Mouse (Mus musculus) intestine, embryonic 16.5 days (tissue): Measurements from ENCODE around the gene Nkain2. TPM values are rescaled to one million over a fixed set of nuclear protein-coding genes. Genes with fewer than 3 reads are reported as not detected.
A peak's percentile ranks its signal among the peaks of the same experiment; 100 is the strongest.

Experiments used
- ATAC-seq: fragments of 200-750 bp; cut with Nextera tagmentation; 2 replicates; pipeline ENCODE4 v1.8.0; 2017; ENCODE audit warnings: moderate TSS enrichment, moderate library complexity
- H3K27ac ChIP-seq: fragments of 300-500 bp; sonication (generic); 2 replicates; pipeline ENCODE4 v1.5.1; 2014; ENCODE audit warnings: mild to moderate bottlenecking, low read length
- H3K27me3 ChIP-seq: fragments of 300-500 bp; sonication (generic); replicated peaks from 2 replicates; pipeline ENCODE4 v1.6.1; 2014; ENCODE audit warnings: low read length, control low read depth, mixed read lengths; ENCODE audit not compliant: control insufficient read depth, insufficient read depth
- H3K36me3 ChIP-seq: fragments of 300-500 bp; sonication (generic); 2 replicates; pipeline ENCODE4 v1.6.1; 2014; ENCODE audit warnings: low read length, control low read depth; ENCODE audit not compliant: control insufficient read depth, insufficient read depth
- H3K4me1 ChIP-seq: fragments of 300-500 bp; sonication (generic); 2 replicates; pipeline ENCODE4 v1.6.1; 2014; ENCODE audit warnings: low read length, control low read depth, mixed read lengths; ENCODE audit not compliant: control insufficient read depth, insufficient read depth
- H3K4me2 ChIP-seq: fragments of 300-500 bp; sonication (generic); 2 replicates; pipeline ENCODE4 v1.6.1; 2014; ENCODE audit warnings: low read depth, low read length, control low read depth
- H3K4me3 ChIP-seq: fragments of 300-500 bp; sonication (generic); 2 replicates; pipeline ENCODE4 v1.5.1; 2014; ENCODE audit warnings: mild to moderate bottlenecking, low read length
- H3K9ac ChIP-seq: fragments of 300-500 bp; sonication (generic); 2 replicates; pipeline ENCODE4 v1.6.1; 2014; ENCODE audit warnings: low read depth, low read length
- H3K9me3 ChIP-seq: fragments of 300-500 bp; sonication (generic); 2 replicates; pipeline ENCODE4 v1.6.1; 2016; ENCODE audit warnings: low read length, control low read depth; ENCODE audit not compliant: control insufficient read depth
- WGBS: fragments of 180-500 bp; shearing (Covaris S2); extraction: QIAGEN DNeasy Blood & Tissue Kit; methylation state at CpG from one replicate; pipeline ENCODE4 v1.1.7; 2014; 5-methylcytosine and 5-hydroxymethylcytosine counted together
- polyA plus RNA-seq: library from polyadenylated mRNA; unstranded; fragments of >200 nt; fragmentation: Nextera tagmentation; extraction: Ambion mirVana; gene quantifications from 2 replicates; pipeline ENCODE4 v1.2.1, GENCODE M21; 2015

Nkain2 gene
- polyA plus RNA-seq, 1 experiment from 2014 or later, result 0.61 TPM

DNA sequence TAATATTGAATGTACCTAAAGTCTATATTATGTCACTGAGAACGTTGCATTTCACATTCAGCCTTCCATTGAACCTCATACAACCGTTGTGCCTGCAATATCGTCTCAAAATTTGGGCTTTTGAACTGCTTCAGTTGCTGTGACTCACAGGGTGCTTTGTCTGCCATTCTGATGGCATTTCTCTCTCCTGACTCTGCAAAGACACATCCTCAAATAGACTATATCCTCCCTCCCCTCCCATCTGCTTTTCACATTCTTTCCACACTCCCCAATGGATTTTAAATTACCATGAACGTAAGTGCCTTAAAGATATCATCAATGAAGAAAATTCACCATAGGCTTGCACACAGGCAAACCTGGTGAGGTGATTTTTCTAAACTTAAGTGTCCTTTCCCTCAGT lies 287.5 kb downstream of the Nkain2 start:
- H3K27me3 ChIP-seq, result no peaks in the 10 kb centered on the region
- H3K9ac ChIP-seq, result no peak overlapping the region
- H3K4me2 ChIP-seq, result no peak overlapping the region
- WGBS, result 80% methylated on average over 4 of the region's 4 CpGs
- H3K36me3 ChIP-seq, result no peaks in the 10 kb centered on the region
- H3K27ac ChIP-seq, result no peak overlapping the region
- H3K4me3 ChIP-seq, result no peak overlapping the region
- ATAC-seq, result no peak
- H3K9me3 ChIP-seq, result no peaks in the 10 kb centered on the region
- H3K4me1 ChIP-seq, result no peaks in the 10 kb centered on the region

DNA sequence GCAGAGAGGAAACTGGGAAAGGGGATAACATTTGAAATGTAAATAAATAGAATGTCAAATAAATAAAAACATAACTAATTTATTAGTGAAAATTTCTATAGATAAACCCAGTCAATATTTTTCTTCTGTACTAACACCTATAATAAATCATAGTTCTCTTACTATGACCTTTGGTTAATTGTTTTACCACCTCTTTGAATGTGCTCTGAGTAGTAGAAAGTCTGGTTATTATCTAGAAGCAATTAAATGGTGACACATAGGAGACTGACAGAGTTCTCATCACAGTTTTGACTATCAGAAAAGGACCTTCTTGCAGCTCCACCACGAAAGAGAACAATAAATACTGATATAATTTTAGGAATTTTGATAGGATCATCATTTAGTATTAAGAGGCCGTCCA lies 295.3 kb downstream of the Nkain2 start:
- Histone ChIP-seq H3K27me3 (no peaks in the 10 kb centered on the region), H3K36me3 (no peaks in the 10 kb centered on the region)
- 47% methylated on average over 2 of the region's 2 CpGs for WGBS

DNA sequence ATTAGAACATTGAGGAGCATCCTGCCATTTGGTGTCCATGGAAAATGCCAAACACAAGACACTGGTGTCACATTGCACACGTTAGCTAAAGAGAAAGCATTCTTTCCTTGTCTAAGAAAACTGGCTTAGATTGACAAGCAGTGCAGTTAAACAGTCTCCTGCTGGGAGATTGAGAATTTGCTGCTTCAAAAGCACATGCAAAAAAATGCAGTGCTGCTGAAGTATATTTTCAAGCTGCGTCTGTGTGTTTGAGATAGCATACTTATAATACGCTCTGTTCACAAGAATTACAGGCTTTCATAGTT lies 313.0 kb downstream of the Nkain2 start:
- no peak overlapping the region for H3K9ac ChIP-seq
- no peaks in the 10 kb centered on the region for H3K4me1 ChIP-seq
- ATAC-seq, result no peak
- H3K27me3 ChIP-seq, result no peaks in the 10 kb centered on the region
- no peak overlapping the region for H3K4me3 ChIP-seq
- H3K27ac ChIP-seq, result no peak overlapping the region
- no peaks in the 10 kb centered on the region for H3K9me3 ChIP-seq
- H3K36me3 ChIP-seq, result no peaks in the 10 kb centered on the region
- H3K4me2 ChIP-seq, result no peak overlapping the region
- WGBS, result 66% methylated on average over 3 of the region's 3 CpGs

More for the DNA sequence above, 295.3 kb downstream of the Nkain2 start:
- H3K27ac ChIP-seq, result no peak overlapping the region
- H3K9me3 ChIP-seq, result no peaks in the 10 kb centered on the region
- H3K4me1 ChIP-seq, result no peaks in the 10 kb centered on the region
- no peak overlapping the region for H3K4me3 ChIP-seq
- no peak overlapping the region for H3K4me2 ChIP-seq
- peak; percentile 87 for ATAC-seq
- no peak overlapping the region for H3K9ac ChIP-seq

DNA sequence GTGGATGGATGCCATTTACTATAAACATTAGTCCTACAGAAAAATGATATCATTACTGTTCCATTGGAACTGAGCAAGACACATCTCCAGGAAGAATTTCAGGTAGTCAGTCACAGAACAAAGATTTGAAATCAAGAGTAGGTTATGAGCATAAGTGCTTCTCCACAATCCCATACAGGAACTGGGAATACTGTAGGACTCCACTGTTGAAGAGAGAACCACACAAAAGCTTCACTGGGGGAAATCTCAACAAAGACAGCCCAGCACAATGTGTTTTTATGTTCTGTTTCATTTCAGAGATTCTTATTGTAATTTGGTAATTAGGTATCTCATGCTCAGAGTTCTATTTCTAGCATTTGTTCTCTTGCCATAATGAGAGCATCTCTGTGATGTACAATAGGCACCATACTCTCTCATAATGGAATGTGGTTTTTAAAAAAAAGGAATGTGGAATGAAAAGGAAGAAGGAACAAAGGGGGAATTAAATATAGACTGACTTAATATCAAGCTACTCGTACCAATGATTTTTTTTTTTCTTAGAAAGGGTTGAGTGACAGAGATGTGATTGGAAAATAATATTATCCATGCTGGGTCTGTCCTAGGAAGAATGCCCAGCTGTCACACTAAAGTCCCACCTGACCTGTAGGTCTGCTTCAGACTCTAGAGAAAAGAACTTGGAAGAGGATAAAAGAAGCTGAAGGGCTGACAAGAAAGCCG lies 313.5 kb downstream of the Nkain2 start:
- Histone ChIP-seq H3K4me1 (no peaks in the 10 kb centered on the region), H3K27ac (no peak overlapping the region), H3K9ac (no peak overlapping the region), H3K4me2 (no peak overlapping the region), H3K36me3 (no peaks in the 10 kb centered on the region), H3K4me3 (no peak overlapping the region), H3K9me3 (no peaks in the 10 kb centered on the region), H3K27me3 (no peaks in the 10 kb centered on the region)
- ATAC-seq, result no peak
- WGBS, result 63% methylated on average over 2 of the region's 2 CpGs

DNA sequence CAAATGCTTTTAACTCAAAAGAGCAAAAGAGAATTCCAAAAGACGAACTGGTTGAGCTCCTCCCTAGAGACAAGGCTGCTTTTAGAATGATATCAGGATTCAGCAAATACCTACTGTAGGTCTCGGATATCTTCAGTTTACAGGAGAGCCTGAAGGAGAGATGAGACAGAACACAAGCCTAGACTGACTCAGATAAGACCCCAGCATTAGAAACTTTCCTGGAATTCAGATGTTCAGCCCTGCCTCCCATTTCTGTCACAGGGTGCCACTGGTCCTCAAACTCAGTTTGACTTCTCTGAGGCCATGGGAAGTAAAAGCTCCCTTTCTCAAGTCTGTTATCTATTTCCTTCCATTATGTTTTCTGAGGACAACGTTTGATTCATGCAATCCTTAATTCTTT lies 332.6 kb downstream of the Nkain2 start:
- 66% methylated on average over 3 of the region's 3 CpGs for WGBS
- Histone ChIP-seq H3K4me1 (no peaks in the 10 kb centered on the region), H3K9ac (no peak overlapping the region), H3K4me2 (no peak overlapping the region), H3K9me3 (no peaks in the 10 kb centered on the region), H3K4me3 (no peak overlapping the region), H3K27ac (no peak overlapping the region), H3K27me3 (no peaks in the 10 kb centered on the region), H3K36me3 (no peaks in the 10 kb centered on the region)
- ATAC-seq, result no peak

DNA sequence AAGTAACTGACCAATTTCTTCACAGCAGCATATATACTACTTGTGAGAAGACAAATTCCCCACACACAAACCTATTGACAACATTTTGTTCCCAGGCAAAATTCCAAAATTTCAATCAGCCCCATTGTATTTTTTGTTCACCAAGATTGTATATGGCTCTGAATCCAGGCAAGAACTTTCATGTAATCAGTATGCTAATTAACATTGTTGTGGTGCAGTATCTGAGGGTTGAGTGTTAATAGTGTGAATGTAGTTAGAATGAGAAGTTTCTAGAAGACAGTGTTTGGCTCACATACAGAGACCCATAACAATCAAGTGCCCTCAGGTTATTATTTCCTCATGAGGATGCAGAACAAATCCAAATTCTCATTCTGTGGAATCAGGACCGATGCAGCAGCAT lies 354.2 kb downstream of the Nkain2 start:
- 84% methylated on average over 1 of the region's 1 CpGs for WGBS
- no peak overlapping the region for H3K9ac ChIP-seq
- H3K27ac ChIP-seq, result no peak overlapping the region
- no peak for ATAC-seq
- H3K4me2 ChIP-seq, result no peak overlapping the region
- no peaks in the 10 kb centered on the region for H3K36me3 ChIP-seq
- no peaks in the 10 kb centered on the region for H3K9me3 ChIP-seq
- H3K4me3 ChIP-seq, result no peak overlapping the region
- no peaks in the 10 kb centered on the region for H3K4me1 ChIP-seq
- no peaks in the 10 kb centered on the region for H3K27me3 ChIP-seq

DNA sequence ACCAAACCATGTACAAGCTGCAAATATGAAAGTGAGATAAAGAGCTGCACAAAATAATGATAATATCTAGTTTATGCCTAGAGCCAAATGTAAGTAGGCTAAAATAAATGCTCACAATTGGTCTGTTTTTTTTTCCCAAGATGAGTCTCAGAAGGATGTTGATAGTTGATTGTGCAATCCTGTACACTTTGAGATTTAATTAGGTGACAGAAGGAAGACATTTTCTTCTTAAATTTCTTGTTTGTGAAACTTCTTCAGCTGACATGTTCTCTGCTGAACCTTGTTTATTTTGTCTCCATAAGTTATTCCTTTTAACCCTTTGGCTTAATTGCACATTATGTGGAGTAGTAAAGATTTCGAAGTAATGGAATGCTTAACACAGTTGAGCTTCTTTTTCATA lies 379.4 kb downstream of the Nkain2 start:
- no peak for ATAC-seq
- no peaks in the 10 kb centered on the region for H3K27me3 ChIP-seq
- H3K9me3 ChIP-seq, result no peaks in the 10 kb centered on the region
- WGBS, result 85% methylated on average over 1 of the region's 1 CpGs
- H3K27ac ChIP-seq, result no peak overlapping the region
- no peaks in the 10 kb centered on the region for H3K36me3 ChIP-seq
- H3K4me3 ChIP-seq, result no peak overlapping the region
- no peak overlapping the region for H3K9ac ChIP-seq
- H3K4me1 ChIP-seq, result no peaks in the 10 kb centered on the region
- H3K4me2 ChIP-seq, result no peak overlapping the region

DNA sequence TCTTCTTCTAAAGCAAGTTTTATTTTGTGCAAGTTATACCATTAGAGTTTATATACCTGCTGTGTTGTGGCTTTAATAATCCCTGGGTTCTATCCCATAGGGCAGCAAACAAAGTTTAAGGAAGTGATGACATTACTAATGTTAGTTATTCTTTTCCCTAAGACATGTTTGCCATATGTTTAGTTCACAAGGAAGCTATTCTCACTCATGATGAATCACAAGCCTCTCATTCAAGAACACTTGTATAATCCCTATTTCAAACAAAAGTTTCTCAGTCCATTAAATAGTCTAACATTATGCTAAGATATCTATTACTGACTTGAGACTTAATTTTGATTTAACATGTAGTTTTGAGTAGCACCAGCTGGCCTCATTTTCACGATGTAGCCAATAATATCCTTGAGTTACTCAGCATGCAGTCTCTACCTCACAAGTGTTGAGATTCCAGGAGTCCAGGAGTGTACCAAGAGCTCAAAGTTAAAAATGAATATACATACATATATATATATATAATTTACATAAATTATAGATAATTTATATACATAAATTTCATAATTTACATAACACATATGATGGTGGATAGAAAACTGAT lies 395.6 kb downstream of the Nkain2 start:
- Histone ChIP-seq H3K9ac (no peak overlapping the region), H3K4me2 (no peak overlapping the region), H3K9me3 (no peaks in the 10 kb centered on the region), H3K27me3 (no peaks in the 10 kb centered on the region), H3K36me3 (no peaks in the 10 kb centered on the region), H3K4me3 (no peak overlapping the region), H3K4me1 (no peaks in the 10 kb centered on the region), H3K27ac (no peak overlapping the region)
- WGBS, result 56% methylated on average over 1 of the region's 1 CpGs
- no peak for ATAC-seq

DNA sequence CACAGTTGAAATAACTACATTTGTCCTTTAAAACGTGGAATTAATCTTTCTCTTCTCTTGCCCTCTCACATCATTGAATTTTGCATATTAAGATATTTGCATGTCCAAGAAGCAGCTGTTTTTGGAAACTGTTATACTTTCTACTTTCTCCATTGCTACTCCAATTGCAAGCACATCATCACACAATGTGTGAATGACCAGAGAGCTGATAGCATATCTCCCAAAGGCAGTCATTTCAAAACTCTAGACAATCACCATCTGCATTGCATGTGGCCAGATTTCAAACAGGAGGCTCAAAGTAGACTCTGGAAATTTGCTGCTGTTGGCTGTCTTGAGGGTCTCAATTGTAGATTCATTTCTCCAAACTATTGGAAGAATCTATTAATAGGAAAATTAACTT lies 396.7 kb downstream of the Nkain2 start:
- no peak overlapping the region for H3K27ac ChIP-seq
- no peaks in the 10 kb centered on the region for H3K36me3 ChIP-seq
- H3K9me3 ChIP-seq, result no peaks in the 10 kb centered on the region
- no peaks in the 10 kb centered on the region for H3K4me1 ChIP-seq
- no peak for ATAC-seq
- H3K4me3 ChIP-seq, result no peak overlapping the region
- no peak overlapping the region for H3K9ac ChIP-seq
- H3K27me3 ChIP-seq, result no peaks in the 10 kb centered on the region
- WGBS, result 81% methylated on average over 1 of the region's 1 CpGs
- H3K4me2 ChIP-seq, result no peak overlapping the region

DNA sequence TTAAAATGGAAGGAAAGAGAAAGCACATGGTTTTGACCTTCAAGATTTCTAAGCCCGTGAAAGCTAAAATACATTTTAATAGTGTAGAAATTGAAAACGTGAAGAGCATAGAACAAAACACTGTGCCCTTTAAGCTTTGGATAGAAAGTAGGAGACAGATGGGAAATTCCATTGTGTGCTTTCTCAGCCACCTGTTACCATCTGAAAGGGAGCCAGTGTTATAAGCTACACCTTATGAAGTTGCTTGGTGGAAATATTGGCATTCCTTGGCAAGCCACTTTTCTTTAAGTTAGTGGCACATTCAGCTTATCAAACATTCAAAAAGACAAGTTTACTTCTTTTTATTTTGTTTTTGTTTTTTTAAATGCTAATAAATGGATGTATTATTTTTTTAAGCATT lies 427.5 kb downstream of the Nkain2 start:
- Histone ChIP-seq H3K27ac (no peak overlapping the region), H3K27me3 (no peaks in the 10 kb centered on the region), H3K4me1 (no peaks in the 10 kb centered on the region), H3K36me3 (no peaks in the 10 kb centered on the region), H3K9me3 (no peaks in the 10 kb centered on the region), H3K9ac (no peak overlapping the region), H3K4me2 (no peak overlapping the region), H3K4me3 (no peak overlapping the region)
- 83% methylated on average over 2 of the region's 2 CpGs for WGBS
- ATAC-seq, result no peak
